Mouse (Mus musculus) liver, adult 2 months (tissue): ENCODE measurements around the gene Cacna1s. TPM values are rescaled to one million over a fixed set of nuclear protein-coding genes. Genes with fewer than 3 reads are reported as not detected.

ENCODE experiments used
- DNase-seq: peaks from one replicate; pipeline ENCODE4 v3.0.0-alpha.2; 2011; ENCODE audit warnings: low read depth, low spot score; ENCODE audit errors: extremely low read depth
- H3K27ac ChIP-seq: fragments of 200-500 bp; replicated peaks from 2 replicates; pipeline ENCODE4 v1.5.1; 2012; ENCODE audit warnings: low read depth, mild to moderate bottlenecking, control low read depth, inconsistent platforms, low read length; ENCODE audit not compliant: insufficient read depth
- H3K27me3 ChIP-seq: fragments of 200-500 bp; 2 replicates; pipeline ENCODE4 v1.6.1; 2012; ENCODE audit warnings: mild to moderate bottlenecking, moderate library complexity, low read length, inconsistent platforms; ENCODE audit not compliant: control insufficient read depth, insufficient read depth
- H3K36me3 ChIP-seq: fragments of 200-500 bp; 2 replicates; pipeline ENCODE4 v1.6.1; 2012; ENCODE audit warnings: low read length, inconsistent platforms; ENCODE audit not compliant: control insufficient read depth, insufficient read depth
- H3K4me1 ChIP-seq: fragments of 200-500 bp; 2 replicates; pipeline ENCODE4 v1.6.1; 2011; ENCODE audit warnings: low read length; ENCODE audit not compliant: control insufficient read depth, insufficient read depth
- H3K4me3 ChIP-seq: fragments of 200-500 bp; 2 replicates; pipeline ENCODE4 v1.5.1; 2011; ENCODE audit warnings: low read depth, mild to moderate bottlenecking, control low read depth, low read length, moderate library complexity; ENCODE audit not compliant: insufficient read depth
- H3K79me2 ChIP-seq: fragments of 200-500 bp; 2 replicates; pipeline ENCODE4 v1.6.1; 2012; ENCODE audit warnings: inconsistent platforms, mild to moderate bottlenecking, low read length, moderate library complexity; ENCODE audit not compliant: control insufficient read depth, insufficient read depth
- H3K9ac ChIP-seq: fragments of 200-500 bp; 2 replicates; pipeline ENCODE4 v1.6.1; 2012; ENCODE audit warnings: low read depth, mild to moderate bottlenecking, control low read depth, inconsistent platforms, low read length
- CTCF ChIP-seq: fragments of 200-500 bp; IDR thresholded peaks from 2 replicates; pipeline ENCODE4 v1.5.1; 2011; ENCODE audit warnings: low read depth, low read length, control low read depth
- POLR2A ChIP-seq: fragments of 200-500 bp; IDR thresholded peaks from 2 replicates; pipeline ENCODE4 v1.6.1; 2011; ENCODE audit warnings: low read length, control low read depth; ENCODE audit not compliant: insufficient read depth; ENCODE audit errors: extremely low read depth
- WGBS: fragments of 180-500 bp; shearing (Covaris S2); methylation state at CpG from one replicate; pipeline ENCODE4 v1.1.7; 2018; 5-methylcytosine and 5-hydroxymethylcytosine counted together
- polyA plus RNA-seq: library from polyadenylated mRNA; depleted of rRNA; stranded (reverse); fragments of >200 nt; gene quantifications from 2 replicates; pipeline ENCODE4 v1.2.3, GENCODE M21; 2012
- total RNA-seq: library from RNA; depleted of rRNA; stranded (reverse); fragments of >200 nt; gene quantifications from 2 replicates; pipeline ENCODE4 v1.2.3, GENCODE M21; 2014

The Cacna1s gene
- total and polyA plus RNA-seq, 2 experiments: 0.65 TPM; not detected in 1

DNA sequence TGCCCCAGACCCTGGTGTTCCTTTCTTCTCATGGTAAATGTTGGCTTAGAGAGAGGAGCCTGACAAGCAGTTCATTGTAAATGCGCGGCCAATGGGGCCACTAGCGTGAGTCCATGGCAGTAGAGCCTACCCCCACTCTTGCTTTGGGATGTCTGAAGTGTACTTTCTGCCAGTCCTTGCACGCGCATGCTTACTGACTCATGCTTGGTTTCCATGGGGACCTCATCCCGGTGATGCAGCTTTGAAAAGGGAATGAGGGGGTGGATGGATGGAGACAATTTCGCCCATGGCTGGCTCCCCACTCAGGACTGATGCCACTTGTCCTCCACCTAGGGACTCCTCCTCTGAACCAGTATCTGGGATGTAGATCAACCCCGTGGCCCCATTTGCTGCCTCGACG is 91.0 kb downstream of the Cacna1s start:
- H3K27ac ChIP-seq: no peak overlapping the region
- WGBS: 94% methylated on average over 10 of the region's 10 CpGs
- H3K36me3 ChIP-seq: no peaks in the 10 kb centered on the region
- TF ChIP-seq POLR2A: no peak
- TF ChIP-seq CTCF: no peak
- no peak overlapping the region for H3K9ac ChIP-seq
- H3K27me3 ChIP-seq: no peaks in the 10 kb centered on the region
- H3K79me2 ChIP-seq: no peaks in the 10 kb centered on the region
- peaks cover under 1% of the 10 kb centered on the region; the same call in 1 of the 2 replicates for H3K4me1 ChIP-seq
- DNase-seq: no peak
- no peak overlapping the region for H3K4me3 ChIP-seq

GRCm38 (mm10) chr1:136149702-136150101 is 97.2 kb downstream of the Cacna1s start:
- no peaks in the 10 kb centered on the region for H3K79me2 ChIP-seq
- no peak for TF ChIP-seq POLR2A
- TF ChIP-seq CTCF: no peak
- no peaks in the 10 kb centered on the region for H3K36me3 ChIP-seq
- no peaks in the 10 kb centered on the region for H3K27me3 ChIP-seq
- H3K4me1 ChIP-seq: no peaks in the 10 kb centered on the region
- no peak overlapping the region for H3K9ac ChIP-seq
- no peak overlapping the region for H3K4me3 ChIP-seq
- H3K27ac ChIP-seq: no peak overlapping the region
- WGBS: 91% methylated on average over 9 of the region's 9 CpGs
- no peak for DNase-seq

GRCm38 (mm10) chr1:136151371-136151770 is 98.8 kb downstream of the Cacna1s start:
- Histone ChIP-seq H3K79me2 (no peaks in the 10 kb centered on the region), H3K27me3 (no peaks in the 10 kb centered on the region), H3K27ac (no peak overlapping the region), H3K4me1 (no peaks in the 10 kb centered on the region), H3K9ac (no peak overlapping the region), H3K36me3 (no peaks in the 10 kb centered on the region), H3K4me3 (no peak overlapping the region)
- TF ChIP-seq POLR2A: no peak
- TF ChIP-seq CTCF: no peak
- 89% methylated on average over 8 of the region's 8 CpGs for WGBS
- no peak for DNase-seq

DNA sequence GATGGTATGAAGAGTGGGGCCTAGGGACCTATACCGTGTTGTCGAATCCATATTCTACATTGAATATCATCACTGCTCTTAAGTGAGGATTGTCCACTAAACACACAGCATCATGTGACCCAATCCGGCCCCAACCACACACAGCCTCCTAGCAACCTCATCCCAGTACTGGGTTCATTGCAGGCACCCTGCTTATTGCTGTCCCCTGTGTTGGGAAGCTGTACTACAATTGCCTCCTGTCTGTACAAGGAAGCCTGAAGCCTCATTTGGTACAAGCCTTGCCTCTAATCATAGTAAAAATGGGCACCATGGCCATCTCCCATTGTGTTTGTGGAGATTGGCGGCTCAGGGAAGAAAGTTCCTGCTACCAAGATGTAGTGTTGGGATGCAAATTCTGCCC is 103.8 kb downstream of the Cacna1s start:
- Histone ChIP-seq H3K27me3 (no peaks in the 10 kb centered on the region), H3K36me3 (no peaks in the 10 kb centered on the region), H3K27ac (no peak overlapping the region), H3K4me1 (no peaks in the 10 kb centered on the region), H3K9ac (no peak overlapping the region), H3K79me2 (no peaks in the 10 kb centered on the region), H3K4me3 (no peak overlapping the region)
- 94% methylated on average over 4 of the region's 4 CpGs for WGBS
- DNase-seq: no peak
- TF ChIP-seq POLR2A: no peak
- no peak for TF ChIP-seq CTCF

DNA sequence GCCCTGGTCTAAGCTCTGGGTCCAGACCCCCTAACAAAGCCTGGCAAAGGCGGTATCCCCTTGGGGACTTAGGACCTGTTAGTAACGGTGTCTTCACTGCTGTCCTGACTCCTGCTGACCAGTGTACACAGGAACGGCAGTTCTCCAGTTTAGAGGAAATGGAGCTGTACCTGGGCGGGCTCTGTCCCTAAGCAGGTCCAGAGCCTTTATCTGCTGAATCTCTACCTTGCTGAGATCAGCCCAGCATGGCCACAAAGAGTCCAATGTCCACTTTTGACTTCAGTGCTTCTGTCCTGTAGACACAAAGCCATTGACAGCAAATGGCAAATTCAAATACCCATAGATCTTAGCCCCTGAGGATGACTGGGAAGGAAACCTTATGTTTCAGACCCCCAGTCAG is 104.4 kb downstream of the Cacna1s start:
- no peak overlapping the region for H3K4me3 ChIP-seq
- no peaks in the 10 kb centered on the region for H3K79me2 ChIP-seq
- no peaks in the 10 kb centered on the region for H3K4me1 ChIP-seq
- no peak overlapping the region for H3K27ac ChIP-seq
- no peaks in the 10 kb centered on the region for H3K36me3 ChIP-seq
- H3K9ac ChIP-seq: no peak overlapping the region
- 69% methylated on average over 4 of the region's 4 CpGs for WGBS
- TF ChIP-seq CTCF (no peak), POLR2A (no peak)
- no peaks in the 10 kb centered on the region for H3K27me3 ChIP-seq
- no peak for DNase-seq

DNA sequence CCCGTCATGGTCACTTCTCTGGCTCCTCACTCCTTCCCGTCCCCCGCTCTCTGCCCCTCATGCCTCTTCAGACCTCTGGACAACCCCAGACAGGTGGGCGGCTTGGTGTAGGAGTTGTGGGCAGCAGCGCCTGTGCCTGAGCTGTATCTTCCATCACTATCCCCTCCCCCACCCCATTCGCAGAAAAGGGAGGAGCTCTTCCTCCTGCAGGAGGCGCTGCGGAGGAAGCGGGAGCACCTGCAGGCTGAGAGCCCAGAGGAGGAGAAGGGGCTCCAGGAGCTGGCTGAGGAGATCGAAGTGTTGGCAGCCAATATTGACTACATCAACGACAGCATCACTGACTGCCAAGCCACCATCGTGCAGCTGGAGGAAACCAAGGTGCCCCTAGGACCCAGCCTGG is 107.3 kb downstream of the Cacna1s start:
- H3K4me3 ChIP-seq: no peak overlapping the region
- no peaks in the 10 kb centered on the region for H3K36me3 ChIP-seq
- no peak overlapping the region for H3K27ac ChIP-seq
- 50% methylated on average over 12 of the region's 12 CpGs for WGBS
- H3K9ac ChIP-seq: no peak overlapping the region
- no peak for TF ChIP-seq POLR2A
- no peak for TF ChIP-seq CTCF
- no peaks in the 10 kb centered on the region for H3K27me3 ChIP-seq
- no peak for DNase-seq
- H3K79me2 ChIP-seq: no peaks in the 10 kb centered on the region
- H3K4me1 ChIP-seq: no peaks in the 10 kb centered on the region
